Mouse (Mus musculus): ENCODE data around the gene Zdhhc25. TPM values are rescaled to one million over a fixed set of nuclear protein-coding genes. Genes with fewer than 3 reads are reported as not detected.

Zdhhc25 gene
- polyA plus RNA-seq, 1 experiment from 2014 or later, result not detected

DNA sequence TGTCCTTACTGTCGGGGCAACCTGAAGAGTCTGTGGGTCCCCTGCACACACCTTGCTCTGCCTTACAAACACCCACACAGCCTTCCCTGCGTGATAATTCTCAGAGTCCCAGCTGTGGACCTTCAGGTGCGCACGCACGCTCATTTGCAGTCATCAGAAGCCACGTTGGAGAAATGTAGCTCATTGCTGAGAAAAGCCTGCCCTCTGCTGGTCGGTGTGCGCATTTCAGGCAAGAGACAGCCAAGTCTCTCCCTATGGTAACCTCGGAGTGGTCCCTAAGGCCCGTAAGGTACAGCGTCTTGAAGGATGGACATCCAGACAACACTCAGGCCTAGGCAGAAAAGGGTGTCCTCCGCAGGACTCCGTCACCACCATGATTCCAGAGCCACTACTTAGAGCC, 50.9 kb downstream of the Zdhhc25 start:
- H3K4me3 ChIP-seq, result no peak overlapping the region
- ATAC-seq (ENCODE audit: insufficient number of reproducible peaks, insufficient read depth, low FRiP score, low TSS enrichment, low read depth), result no peak
- peaks cover 6% of the 10 kb centered on the region; the same call in 1 of the 2 replicates for H3K27me3 ChIP-seq
- no peaks in the 10 kb centered on the region for H3K4me1 ChIP-seq
- no peak overlapping the region for H3K4me2 ChIP-seq
- 19% methylated on average over 13 of the region's 13 CpGs for WGBS
- no peak overlapping the region for H3K9ac ChIP-seq
- H3K27ac ChIP-seq, result no peak overlapping the region
- H3K36me3 ChIP-seq, result no peaks in the 10 kb centered on the region
- 0 out of 2 replicates have a peak, but pooled peaks cover 2% of the 10 kb centered on the region for H3K9me3 ChIP-seq

Other genes starting within 250 kb of the Zdhhc25 start
- 25.5 and 30.1 TPM in 2 replicates for gene Brd1, start 133.9 kb downstream of the Zdhhc25 start, polyA plus RNA-seq (2015; fragmentation: Nextera tagmentation; extraction: Ambion mirVana)
- 13.8 and 16.4 TPM in 2 replicates for gene Zbed4, start 151.4 kb downstream of the Zdhhc25 start, polyA plus RNA-seq (2015; fragmentation: Nextera tagmentation; extraction: Ambion mirVana)
- gene Alg12, start 219.0 kb downstream of the Zdhhc25 start, polyA plus RNA-seq (2015; fragmentation: Nextera tagmentation; extraction: Ambion mirVana), result 11.2 and 12.2 TPM in 2 replicates
- gene Creld2, start 219.3 kb downstream of the Zdhhc25 start, polyA plus RNA-seq (2015; fragmentation: Nextera tagmentation; extraction: Ambion mirVana), result 74.7 and 87.3 TPM in 2 replicates

All from embryonic facial prominence, embryonic 13.5 days (tissue).